In genomic region chr11:114051361-114051760, GRCm38 (mm10) we compare ENCODE assay signal across 14 mouse cellular contexts. TPM values are rescaled to one million over a fixed set of nuclear protein-coding genes. Genes with fewer than 3 reads are reported as not detected.
DNase-seq lines count a peak whose midpoint lies in the region; ATAC-seq and TF ChIP-seq lines count a peak whose summit lies in the region.
"Had no signal": no experiment of that assay in that cellular context is flagged by ENCODE, and none has a peak within 500 bp of the region (broad histone marks: within the 10 kb centered on the region; RNA-seq: fewer than 3 reads in every experiment).

No protein-coding gene starts in this region.

- no peaks in the 10 kb centered on the region for H3K36me3 ChIP-seq in heart, postnatal 0 days (replicated peaks; ENCODE audit: control insufficient read depth, insufficient read depth, low read length)
- no peaks in the 10 kb centered on the region for H3K36me3 ChIP-seq in lung, postnatal 0 days (ENCODE audit: insufficient read depth, low read length)
- no peaks in the 10 kb centered on the region for H3K36me3 ChIP-seq in embryonic facial prominence, embryonic 14.5 days (ENCODE audit: control insufficient read depth, insufficient read depth, low read length)
- H3K36me3 ChIP-seq in hindbrain, embryonic 16.5 days (ENCODE audit: control insufficient read depth, insufficient read depth, low read length), result no peaks in the 10 kb centered on the region
- H3K36me3 ChIP-seq: forebrain, embryonic 15.5 days; limb, embryonic 13.5 days had no signal

- H3K4me2 ChIP-seq in heart, postnatal 0 days (ENCODE audit: low read depth, low read length), result no peak overlapping the region
- no peak overlapping the region for H3K4me2 ChIP-seq in lung, postnatal 0 days (replicated peaks; ENCODE audit: low read depth, low read length)
- H3K4me2 ChIP-seq in embryonic facial prominence, embryonic 14.5 days (ENCODE audit: low read depth, low read length), result no peak overlapping the region
- no peak overlapping the region for H3K4me2 ChIP-seq in hindbrain, embryonic 16.5 days (ENCODE audit: low read length)
- H3K4me2 ChIP-seq: forebrain, embryonic 15.5 days; limb, embryonic 13.5 days had no signal

- no peak for DNase-seq in heart, postnatal 0 days (ENCODE audit: low spot score)
- DNase-seq in heart, adult 11 months, result no peak
- DNase-seq in lung, postnatal 0 days (ENCODE audit: low spot score), result no peak
- no peak for DNase-seq in lung, postnatal 25 days (ENCODE audit: low spot score)
- DNase-seq in embryonic facial prominence, embryonic 14.5 days (ENCODE audit: low spot score), result peak; percentile 58
- DNase-seq in urinary bladder, postnatal 25 days (ENCODE audit: low spot score), result no peak
- no peak for DNase-seq in c-Kit-positive CD71-positive TER-119-positive erythroid progenitor cells, embryonic 14.5 days (ENCODE audit: low spot score)
- DNase-seq: cerebellum, adult 9-10 months; kidney, postnatal 10 days; lung, postnatal 14 days had no signal

- ATAC-seq in heart, postnatal 0 days (ENCODE audit: insufficient read depth, low read depth), result 0 out of 2 replicates have a peak, but pooled peaks have one; percentile 24
- ATAC-seq in lung, postnatal 0 days, result peak; percentile 23; the same call in 1 of the 2 replicates
- ATAC-seq in embryonic facial prominence, embryonic 14.5 days (ENCODE audit: low read depth), result peak; percentile 41
- ATAC-seq in hindbrain, embryonic 16.5 days, result peak; percentile 80
- ATAC-seq: forebrain, embryonic 15.5 days had no signal

- TF ChIP-seq EP300 in heart, postnatal 0 days (IDR thresholded peaks at IDR 0.05; ENCODE audit: low read depth), result no peak
- no peak for TF ChIP-seq EP300 in lung, postnatal 0 days (IDR thresholded peaks at IDR 0.05)

- 38% methylated on average over 4 of the region's 4 CpGs for WGBS in heart, postnatal 0 days
- WGBS in lung, postnatal 0 days, result 38% methylated on average over 4 of the region's 4 CpGs
- WGBS in embryonic facial prominence, embryonic 14.5 days, result 42% methylated on average over 4 of the region's 4 CpGs
- WGBS in hindbrain, embryonic 16.5 days, result 39% methylated on average over 4 of the region's 4 CpGs

- TF ChIP-seq CTCF in heart, postnatal 0 days (IDR thresholded peaks at IDR 0.05; ENCODE audit: low read depth), result no peak
- TF ChIP-seq CTCF in lung, postnatal 0 days (IDR thresholded peaks at IDR 0.05), result no peak

- no peaks in the 10 kb centered on the region for H3K4me1 ChIP-seq in heart, postnatal 0 days (ENCODE audit: control insufficient read depth, insufficient read depth)
- no peaks in the 10 kb centered on the region for H3K4me1 ChIP-seq in lung, postnatal 0 days (ENCODE audit: insufficient read depth, low read depth, low read length)
- peaks cover 6% of the 10 kb centered on the region for H3K4me1 ChIP-seq in embryonic facial prominence, embryonic 14.5 days (ENCODE audit: control insufficient read depth, insufficient read depth, low read length)
- H3K4me1 ChIP-seq in hindbrain, embryonic 16.5 days (ENCODE audit: control insufficient read depth, insufficient read depth, low read depth, low read length), result peaks cover 18% of the 10 kb centered on the region

- H3K27ac ChIP-seq in heart, postnatal 0 days (ENCODE audit: low read depth), result no peak overlapping the region
- no peak overlapping the region for H3K27ac ChIP-seq in lung, postnatal 0 days (ENCODE audit: low read length)
- no peak overlapping the region; the same call in 1 of the 2 replicates for H3K27ac ChIP-seq in embryonic facial prominence, embryonic 14.5 days (replicated peaks; ENCODE audit: low read depth, low read length)
- no peak overlapping the region for H3K27ac ChIP-seq in hindbrain, embryonic 16.5 days (ENCODE audit: low read depth, low read length)
- H3K27ac ChIP-seq: forebrain, embryonic 15.5 days; limb, embryonic 13.5 days had no signal

- H3K9ac ChIP-seq in heart, postnatal 0 days (replicated peaks; ENCODE audit: low read depth, low read length), result no peak overlapping the region
- H3K9ac ChIP-seq in lung, postnatal 0 days (replicated peaks; ENCODE audit: low read depth), result no peak overlapping the region
- no peak overlapping the region for H3K9ac ChIP-seq in embryonic facial prominence, embryonic 14.5 days (ENCODE audit: low read depth, low read length)
- H3K9ac ChIP-seq in hindbrain, embryonic 16.5 days (ENCODE audit: low read depth, low read length), result no peak overlapping the region
- H3K9ac ChIP-seq: forebrain, embryonic 15.5 days; limb, embryonic 13.5 days had no signal

- H3K9me3 ChIP-seq in heart, postnatal 0 days (replicated peaks; ENCODE audit: control insufficient read depth, low read length), result peaks cover 3% of the 10 kb centered on the region; the same call in 1 of the 2 replicates
- no peaks in the 10 kb centered on the region for H3K9me3 ChIP-seq in lung, postnatal 0 days (ENCODE audit: low read length)
- 0 out of 2 replicates have a peak, but pooled peaks cover 3% of the 10 kb centered on the region for H3K9me3 ChIP-seq in embryonic facial prominence, embryonic 14.5 days (ENCODE audit: control insufficient read depth, low read length)
- H3K9me3 ChIP-seq in hindbrain, embryonic 16.5 days (ENCODE audit: control insufficient read depth, low read length), result no peaks in the 10 kb centered on the region; the same call in 1 of the 2 replicates
- H3K9me3 ChIP-seq: forebrain, embryonic 15.5 days had no signal

- H3K4me3 ChIP-seq in heart, postnatal 0 days (ENCODE audit: low read depth, low read length), result no peak overlapping the region
- H3K4me3 ChIP-seq in lung, postnatal 0 days (ENCODE audit: low read depth, low read length), result no peak overlapping the region
- H3K4me3 ChIP-seq in embryonic facial prominence, embryonic 14.5 days (ENCODE audit: low read depth, low read length), result no peak overlapping the region
- H3K4me3 ChIP-seq in hindbrain, embryonic 16.5 days (ENCODE audit: low read length), result no peak overlapping the region
- H3K4me3 ChIP-seq: forebrain, embryonic 15.5 days; limb, embryonic 13.5 days had no signal

- H3K27me3 ChIP-seq in heart, postnatal 0 days (ENCODE audit: control insufficient read depth, insufficient read depth, low read length), result no peaks in the 10 kb centered on the region
- H3K27me3 ChIP-seq in lung, postnatal 0 days (replicated peaks; ENCODE audit: insufficient read depth, low read length), result no peaks in the 10 kb centered on the region
- H3K27me3 ChIP-seq in embryonic facial prominence, embryonic 14.5 days (replicated peaks; ENCODE audit: control insufficient read depth, insufficient read depth, low read length), result no peaks in the 10 kb centered on the region
- no peaks in the 10 kb centered on the region for H3K27me3 ChIP-seq in hindbrain, embryonic 16.5 days (replicated peaks; ENCODE audit: control insufficient read depth, insufficient read depth, low read length)
- H3K27me3 ChIP-seq: forebrain, embryonic 15.5 days; limb, embryonic 13.5 days had no signal

RNA-seq across cellular contexts. Expression of gene Sdk2, which starts 15.5 kb away (rescaled TPM):
- total RNA-seq in heart, postnatal 0 days (2014; rRNA removed; ENCODE audit: low replicate concordance), result 1.9 and 2.9 TPM in 2 replicates
- polyA plus RNA-seq in heart, postnatal 0 days (2015; fragmentation: Nextera tagmentation; extraction: Ambion mirVana), result 0.27 and 0.29 TPM in 2 replicates
- 0.66 and 0.93 TPM in 2 replicates for polyA plus RNA-seq in lung, postnatal 0 days (2015; fragmentation: Nextera tagmentation; extraction: Ambion mirVana)
- polyA plus RNA-seq in embryonic facial prominence, embryonic 14.5 days (2014; fragmentation: Nextera tagmentation; extraction: Ambion mirVana), result 5.9 and 6.3 TPM in 2 replicates
- 3.3 and 3.6 TPM in 2 replicates for polyA plus RNA-seq in hindbrain, embryonic 16.5 days (2015; fragmentation: Nextera tagmentation; extraction: Ambion mirVana)
- total RNA-seq: granulocyte monocyte progenitor cell, adult 5-6 weeks had no signal

Comparison
In these comparisons a context has a peak if more than half of its experiments do, and no peak if none do; other contexts are left out.
1. ATAC-seq: peak in every context shown above with its lines; median percentile 80 in hindbrain, embryonic 16.5 days; 41 in embryonic facial prominence, embryonic 14.5 days; 24 in heart, postnatal 0 days; 23 in lung, postnatal 0 days.